Mouse (Mus musculus) thymus, postnatal 14 days (tissue): Measurements from ENCODE around the gene Map3k1.
A peak's percentile ranks its signal among the peaks of the same experiment; 100 is the strongest.

Experiments
- DNase-seq: peaks from one replicate; pipeline ENCODE4 v3.0.0; 2021

Gene Map3k1

DNA sequence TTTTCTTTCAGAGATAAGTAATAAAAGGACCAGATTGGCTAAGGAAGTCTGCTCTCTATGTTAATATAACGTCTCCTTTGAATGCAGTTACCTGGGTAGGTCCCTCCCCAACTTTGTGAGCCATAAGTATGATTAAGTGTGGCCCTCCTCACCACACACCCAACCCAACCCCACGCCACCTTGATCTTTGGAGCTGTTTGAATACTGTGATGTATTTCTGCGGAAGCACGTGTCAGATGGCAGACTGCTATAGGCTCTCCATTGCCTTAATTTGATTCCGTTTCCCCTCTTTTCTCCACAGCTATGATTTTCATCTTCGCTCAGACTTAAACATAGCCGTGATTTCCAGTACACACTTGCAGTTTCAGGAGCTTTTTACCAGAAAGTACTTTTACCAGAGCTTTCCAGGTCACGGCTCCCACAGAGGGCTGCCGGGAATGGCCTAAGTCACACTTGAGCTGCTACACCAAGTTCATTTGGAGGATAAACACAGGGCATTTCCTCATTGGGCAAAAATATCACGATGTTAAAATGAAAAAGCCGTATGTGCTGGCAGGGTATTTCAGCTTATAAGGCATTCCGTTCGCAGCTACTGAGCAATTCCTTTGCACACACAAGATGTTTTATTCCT lies 2.3 kb upstream of the Map3k1 start:
- DNase-seq, result no peak

DNA sequence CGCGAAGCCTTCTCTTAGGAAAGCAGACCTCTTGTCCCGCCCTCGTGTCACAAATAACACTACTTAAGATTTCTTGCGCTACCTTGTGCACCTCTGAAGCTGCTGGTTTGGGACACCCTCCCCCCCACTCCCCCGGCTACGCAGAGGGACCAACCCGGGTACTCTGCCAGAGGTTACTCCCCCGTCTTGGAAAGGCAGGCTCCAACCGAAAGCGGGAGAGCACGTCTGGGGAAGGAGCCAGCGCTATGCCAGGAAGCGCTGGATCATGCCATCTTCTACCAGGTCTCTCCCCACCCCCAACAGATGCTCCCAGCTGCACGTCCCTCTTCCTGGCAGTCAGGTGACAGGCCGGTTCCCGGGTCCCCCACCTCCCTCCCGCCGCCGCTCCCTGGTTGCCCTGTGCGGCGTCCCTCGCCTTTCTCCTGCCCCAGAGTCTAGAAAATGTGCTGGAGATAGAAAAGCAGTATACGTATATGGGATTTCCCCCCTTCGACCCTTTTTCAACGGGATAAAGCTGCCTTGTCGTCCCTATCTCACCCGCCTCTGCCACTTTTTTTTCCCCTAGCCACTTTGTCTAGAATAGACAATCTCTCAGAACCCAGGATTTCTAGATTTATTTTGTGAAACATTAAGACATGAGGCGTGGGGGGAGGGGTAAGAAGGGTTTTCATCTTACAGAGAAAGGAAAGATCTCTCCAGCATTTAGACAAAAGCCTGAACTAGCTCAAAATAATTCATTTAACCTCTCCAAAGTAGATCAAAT lies 854 bp upstream of the Map3k1 start:
- peak; percentile 68 for DNase-seq

- DNase-seq, result no peak
These were observed 481 bp downstream of the Map3k1 start for GRCm38 (mm10) chr13:111808387-111808636.

DNA sequence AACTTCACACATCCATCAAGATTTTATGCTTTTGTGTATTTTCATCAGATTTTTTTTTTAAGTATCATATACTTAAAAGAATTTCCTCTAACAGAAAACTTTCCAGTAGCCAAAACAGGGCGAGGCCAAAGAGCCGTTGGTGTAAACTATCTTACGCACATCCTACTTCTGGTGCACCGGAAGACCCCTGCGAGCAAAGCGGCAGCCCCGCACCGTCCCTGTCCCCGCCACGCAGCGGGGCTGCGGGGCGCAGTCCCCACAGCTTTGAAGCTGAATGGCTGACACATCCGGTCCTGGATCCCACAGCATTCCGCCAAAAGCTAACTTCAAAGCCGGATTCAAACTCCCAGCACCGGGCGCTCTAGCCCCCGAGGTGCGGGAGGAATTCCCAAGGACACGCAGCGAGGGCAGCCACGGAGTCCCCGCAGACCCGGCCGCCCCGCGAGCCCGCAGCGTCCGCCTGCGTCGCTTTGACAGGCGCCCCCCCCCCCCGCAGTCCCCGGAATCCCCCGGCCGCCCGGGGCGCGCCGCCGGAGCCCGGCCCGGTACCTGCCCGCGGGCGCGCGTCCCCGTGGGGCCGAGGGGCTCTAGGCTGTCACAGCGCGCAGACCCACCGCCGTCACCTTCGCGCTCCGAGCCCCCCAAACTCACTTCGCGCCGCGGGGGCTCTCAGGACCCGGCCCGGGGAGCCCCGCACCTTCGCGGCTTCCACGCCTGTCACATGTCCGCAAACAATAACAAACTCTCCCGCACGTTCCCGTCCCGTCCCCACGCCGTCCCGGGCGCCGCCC lies 1.0 kb downstream of the Map3k1 start:
- DNase-seq, result peak; percentile 71

DNA sequence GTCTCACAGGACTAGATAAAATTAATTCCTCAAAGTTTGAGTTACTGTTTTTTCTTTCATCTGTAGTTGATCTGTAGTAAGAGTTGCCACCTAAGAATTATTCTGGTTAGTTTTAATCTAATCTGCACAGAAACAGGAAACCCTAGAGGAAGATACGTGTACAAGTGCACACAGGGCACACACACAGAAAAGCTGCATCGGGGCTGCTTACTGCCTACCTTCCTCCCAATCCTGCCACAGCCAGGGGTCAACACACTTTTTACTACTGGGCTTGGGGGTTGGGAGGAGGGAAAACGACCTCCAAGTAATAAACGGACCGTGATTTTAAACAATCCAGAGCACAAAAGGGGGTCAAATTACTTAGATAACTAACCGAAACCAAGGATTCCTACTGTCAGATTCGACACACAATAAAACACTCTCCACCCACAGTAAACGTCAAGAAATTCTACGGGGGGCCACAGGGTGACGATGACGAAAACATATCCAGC lies 1.6 kb downstream of the Map3k1 start:
- peak; percentile 55 for DNase-seq

DNA sequence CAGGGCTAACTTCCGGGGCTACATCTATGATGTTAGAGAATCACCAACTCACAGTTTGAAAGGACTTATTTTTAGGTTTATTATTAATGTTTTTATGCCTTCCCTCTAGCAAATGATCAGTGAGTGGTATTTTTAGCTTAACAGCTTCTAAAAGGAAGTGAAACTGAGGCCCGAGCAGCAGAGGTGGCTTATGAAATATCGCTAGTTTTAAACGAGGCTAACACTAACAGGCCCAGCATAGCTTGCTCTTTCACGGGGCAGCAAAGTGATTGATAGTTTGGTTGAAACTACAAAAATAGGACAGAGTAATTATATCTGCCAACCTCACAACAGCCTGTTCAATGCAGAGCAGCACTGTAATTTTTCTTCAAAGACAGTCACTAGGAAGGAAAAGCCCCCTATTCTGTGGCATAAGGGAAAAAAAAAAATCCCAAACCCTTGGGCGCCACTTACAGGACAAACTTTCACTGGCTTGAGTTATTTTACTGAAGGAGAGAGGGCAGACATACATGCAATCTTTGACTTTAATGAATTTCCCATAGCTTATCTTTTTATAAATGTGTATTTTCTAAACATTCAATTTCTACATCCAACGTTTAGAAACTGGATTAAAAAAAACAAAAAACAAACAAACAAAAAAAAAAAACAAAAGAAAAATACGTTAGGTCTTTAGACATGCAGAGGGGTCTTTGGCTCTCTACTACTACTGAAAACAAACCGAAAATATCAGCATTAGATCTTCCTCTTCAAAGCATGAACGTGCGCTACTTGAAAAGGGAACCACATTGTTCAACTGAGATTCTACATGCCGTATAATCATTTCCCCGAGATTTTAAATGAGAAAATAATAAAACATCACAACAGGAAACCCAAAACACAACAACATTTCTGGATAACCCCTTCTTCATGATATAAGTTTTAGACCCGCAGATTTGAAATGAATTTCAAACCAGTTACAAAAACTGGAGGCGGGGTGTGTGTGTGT lies 2.8 kb downstream of the Map3k1 start:
- DNase-seq, result no peak

GRCm38 (mm10) chr13:111804951-111805673 lies 3.7 kb downstream of the Map3k1 start:
- DNase-seq, result no peak

- DNase-seq, result no peak
These were observed 4.6 kb downstream of the Map3k1 start for GRCm38 (mm10) chr13:111804189-111804588.

DNA sequence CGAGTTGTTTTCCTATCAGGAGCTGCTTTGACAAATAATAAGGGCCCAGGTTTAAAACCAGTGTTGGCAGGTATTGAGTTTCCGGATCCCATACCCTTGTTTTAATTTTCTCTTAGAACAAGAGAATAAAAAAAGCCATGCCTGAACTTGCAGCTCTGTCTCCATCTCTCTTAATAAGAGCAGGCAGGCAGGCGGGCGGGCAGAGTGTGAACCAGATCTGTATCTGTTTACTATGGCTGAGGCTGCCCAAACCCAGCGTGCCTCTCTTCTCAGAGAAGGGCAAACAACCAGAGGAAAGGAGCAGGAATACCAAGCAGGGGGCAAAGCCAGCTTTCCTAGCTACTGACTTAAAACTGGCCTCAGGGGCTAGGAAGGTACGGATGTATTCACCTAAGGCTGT lies 5.3 kb downstream of the Map3k1 start:
- no peak for DNase-seq

- no peak for DNase-seq
These were observed 5.9 kb downstream of the Map3k1 start for GRCm38 (mm10) chr13:111802900-111803299.

- no peak for DNase-seq
These were observed 6.5 kb downstream of the Map3k1 start for GRCm38 (mm10) chr13:111802271-111802665.

DNA sequence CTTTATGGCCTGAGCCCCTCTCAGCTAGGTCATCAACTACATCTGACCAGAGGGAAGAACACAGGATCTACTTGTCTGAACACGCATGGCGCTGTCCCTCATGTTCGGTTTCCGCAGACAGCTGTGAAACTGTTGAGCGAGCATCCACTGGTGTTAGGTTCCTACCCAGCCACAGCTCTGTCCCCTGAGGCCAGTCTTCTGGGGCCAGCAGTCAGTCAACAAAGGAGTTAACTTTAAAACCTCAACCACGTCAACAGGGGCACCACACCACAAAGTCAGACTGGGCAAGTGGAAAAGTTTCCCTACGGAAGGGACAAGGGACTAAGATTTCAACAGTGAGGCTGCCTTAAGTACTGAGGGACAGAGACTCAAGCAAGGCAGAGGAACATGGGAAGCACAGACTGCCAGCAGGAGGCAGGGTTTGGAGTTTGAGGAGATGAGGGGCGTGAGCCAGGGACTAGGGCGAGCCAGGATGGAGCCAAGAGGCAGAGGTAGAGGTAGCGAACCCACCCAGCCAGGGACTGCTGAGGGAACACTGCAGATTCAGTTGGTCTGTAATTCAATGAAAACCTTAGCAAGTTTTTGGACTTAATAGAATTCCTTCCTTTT lies 7.0 kb downstream of the Map3k1 start:
- no peak for DNase-seq

GRCm38 (mm10) chr13:111800866-111801265 lies 7.9 kb downstream of the Map3k1 start:
- DNase-seq, result no peak

DNA sequence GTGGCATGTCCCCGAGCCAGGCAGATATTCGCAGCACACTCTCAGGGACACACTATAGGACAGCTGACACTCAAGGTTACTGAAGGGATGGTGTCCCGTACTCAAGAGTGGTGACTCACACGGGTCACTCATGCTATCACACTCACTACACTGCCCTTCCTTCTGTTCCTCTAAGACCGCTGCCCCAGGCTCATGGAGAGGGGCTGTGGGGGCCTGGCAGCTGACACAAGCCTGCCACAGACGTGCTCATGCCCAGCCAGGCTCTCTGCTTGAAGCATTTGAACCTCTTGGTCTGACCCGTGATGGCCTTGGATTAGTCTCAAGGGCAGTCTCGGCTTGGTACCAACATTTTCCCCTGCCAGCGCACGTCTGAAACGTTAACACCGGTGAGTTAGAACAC lies 10.7 kb downstream of the Map3k1 start:
- no peak for DNase-seq

GRCm38 (mm10) chr13:111797021-111797420 lies 11.8 kb downstream of the Map3k1 start:
- peak; percentile 78 for DNase-seq

- peak; percentile 60 for DNase-seq
These were observed 12.4 kb downstream of the Map3k1 start for GRCm38 (mm10) chr13:111796191-111796920.

GRCm38 (mm10) chr13:111792975-111793287 lies 15.9 kb downstream of the Map3k1 start:
- DNase-seq, result no peak

DNA sequence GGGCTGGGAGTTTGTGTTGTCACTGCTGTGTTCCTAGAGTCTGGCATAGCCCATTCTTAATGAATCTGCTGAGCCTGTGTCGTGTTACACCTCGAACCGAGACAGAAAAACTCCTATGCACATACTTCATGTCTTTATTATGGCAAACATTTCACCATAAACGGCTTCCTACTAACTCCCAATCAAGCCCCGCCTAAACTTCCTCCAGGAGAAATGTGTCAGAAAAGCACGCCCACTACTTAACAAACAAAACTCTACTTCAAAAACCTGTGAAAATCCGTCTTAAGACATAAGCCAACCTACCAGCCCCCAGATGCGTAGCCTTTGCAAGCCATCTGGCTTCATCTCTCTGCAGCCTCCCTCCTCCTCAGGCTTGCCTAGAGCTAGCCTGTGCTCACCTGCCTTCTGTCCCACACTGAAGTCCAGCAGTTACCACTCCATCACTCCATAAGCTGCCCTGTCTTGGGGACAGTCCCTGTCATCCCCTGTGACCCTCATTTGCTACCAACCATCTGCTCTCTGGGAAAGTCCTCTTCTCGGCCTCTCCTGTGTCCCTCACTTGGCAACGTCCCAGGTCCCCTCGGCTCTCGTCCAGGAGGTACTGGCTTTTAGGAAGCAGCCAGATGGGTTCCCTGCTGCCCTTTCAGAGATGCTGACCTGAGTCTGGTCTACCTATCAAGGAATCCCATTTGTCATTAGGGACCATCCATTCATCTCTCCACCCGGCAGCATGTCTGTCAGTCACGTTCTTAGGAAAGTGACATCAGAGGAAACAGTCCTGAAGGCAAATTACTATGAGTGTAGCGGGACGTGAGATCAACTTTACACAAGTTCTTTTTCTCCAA lies 16.4 kb downstream of the Map3k1 start:
- DNase-seq, result no peak

- DNase-seq, result no peak
These were observed 17.2 kb downstream of the Map3k1 start for GRCm38 (mm10) chr13:111791596-111791995.
